In the genomic region with DNA sequence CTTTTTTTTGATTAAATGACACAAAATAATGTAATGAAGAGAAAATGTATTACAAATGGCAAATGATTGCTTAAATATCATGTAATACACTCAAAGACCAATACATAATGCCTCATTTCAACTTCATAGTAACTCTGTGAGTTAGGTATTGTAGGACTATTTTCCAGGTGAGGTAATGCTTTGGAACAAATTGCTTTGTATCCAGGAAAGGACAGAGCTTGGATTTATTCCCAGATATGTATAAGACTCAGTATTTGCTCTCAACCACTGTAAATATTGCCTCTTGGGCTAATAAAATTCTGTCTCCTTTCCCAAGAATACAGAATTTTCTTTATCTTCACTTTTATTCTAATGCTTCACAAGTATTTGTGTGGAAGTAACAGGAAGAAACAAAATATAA, we compare ENCODE assay signal across 26 mouse cellular contexts.
DNase-seq lines count a peak whose midpoint lies in the region; ATAC-seq and TF ChIP-seq lines count a peak whose summit lies in the region.
"Had no signal": no experiment of that assay in that cellular context is flagged by ENCODE, and none has a peak within 500 bp of the region (broad histone marks: within the 10 kb centered on the region; RNA-seq: fewer than 3 reads in every experiment).

No protein-coding gene starts in this region.

- no peaks in the 10 kb centered on the region for H3K9me3 ChIP-seq in limb, embryonic 13.5 days
- H3K9me3 ChIP-seq in limb, embryonic 10.5 days (replicated peaks), result no peaks in the 10 kb centered on the region
- no peaks in the 10 kb centered on the region for H3K9me3 ChIP-seq in lung, embryonic 14.5 days (ENCODE audit: low read depth, low read length)
- H3K9me3 ChIP-seq in limb, embryonic 15.5 days, result no peaks in the 10 kb centered on the region
- H3K9me3 ChIP-seq: embryonic facial prominence, embryonic 12.5 days; embryonic facial prominence, embryonic 15.5 days; forebrain, embryonic 10.5 days; forebrain, embryonic 12.5 days had no signal

- no peak overlapping the region for H3K9ac ChIP-seq in limb, embryonic 13.5 days
- no peak overlapping the region for H3K9ac ChIP-seq in lung, embryonic 14.5 days
- H3K9ac ChIP-seq in limb, embryonic 15.5 days, result no peak overlapping the region
- H3K9ac ChIP-seq: embryonic facial prominence, embryonic 12.5 days; embryonic facial prominence, embryonic 15.5 days; forebrain, embryonic 12.5 days had no signal

- no peak for TF ChIP-seq CTCF in lung, embryonic 14.5 days (IDR thresholded peaks at IDR 0.05; ENCODE audit: low read depth)
- TF ChIP-seq CTCF in cerebellum, adult 2 months (IDR thresholded peaks at IDR 0.05; ENCODE audit: borderline replicate concordance, insufficient read depth, low read depth, low read length), result no peak

- no peaks in the 10 kb centered on the region for H3K4me1 ChIP-seq in limb, embryonic 13.5 days
- H3K4me1 ChIP-seq in limb, embryonic 10.5 days, result no peaks in the 10 kb centered on the region
- no peaks in the 10 kb centered on the region for H3K4me1 ChIP-seq in lung, embryonic 14.5 days (ENCODE audit: insufficient read depth)
- no peaks in the 10 kb centered on the region for H3K4me1 ChIP-seq in limb, embryonic 15.5 days
- H3K4me1 ChIP-seq in cerebellum, adult 2 months (ENCODE audit: control insufficient read depth, insufficient read depth, low read length), result no peaks in the 10 kb centered on the region
- H3K4me1 ChIP-seq: embryonic facial prominence, embryonic 12.5 days; embryonic facial prominence, embryonic 15.5 days; forebrain, embryonic 10.5 days; forebrain, embryonic 12.5 days had no signal

- H3K27ac ChIP-seq in limb, embryonic 13.5 days, result no peak overlapping the region
- no peak overlapping the region for H3K27ac ChIP-seq in limb, embryonic 10.5 days
- no peak overlapping the region for H3K27ac ChIP-seq in lung, embryonic 14.5 days (ENCODE audit: low read depth)
- no peak overlapping the region for H3K27ac ChIP-seq in limb, embryonic 15.5 days
- H3K27ac ChIP-seq in cerebellum, adult 2 months (ENCODE audit: insufficient read depth, low read length), result no peak overlapping the region
- H3K27ac ChIP-seq: embryonic facial prominence, embryonic 12.5 days; embryonic facial prominence, embryonic 15.5 days; forebrain, embryonic 10.5 days; forebrain, embryonic 12.5 days had no signal

- no peaks in the 10 kb centered on the region for H3K36me3 ChIP-seq in limb, embryonic 13.5 days
- H3K36me3 ChIP-seq in limb, embryonic 10.5 days, result no peaks in the 10 kb centered on the region
- no peaks in the 10 kb centered on the region for H3K36me3 ChIP-seq in lung, embryonic 14.5 days (ENCODE audit: insufficient read depth)
- no peaks in the 10 kb centered on the region for H3K36me3 ChIP-seq in limb, embryonic 15.5 days
- H3K36me3 ChIP-seq: embryonic facial prominence, embryonic 12.5 days; embryonic facial prominence, embryonic 15.5 days; forebrain, embryonic 10.5 days; forebrain, embryonic 12.5 days had no signal

- no peaks in the 10 kb centered on the region for H3K27me3 ChIP-seq in limb, embryonic 13.5 days
- H3K27me3 ChIP-seq in limb, embryonic 10.5 days (ENCODE audit: low read depth, poor library complexity, severe bottlenecking), result no peaks in the 10 kb centered on the region
- no peaks in the 10 kb centered on the region for H3K27me3 ChIP-seq in lung, embryonic 14.5 days (ENCODE audit: insufficient read depth, low read length)
- no peaks in the 10 kb centered on the region for H3K27me3 ChIP-seq in limb, embryonic 15.5 days
- H3K27me3 ChIP-seq in cerebellum, adult 2 months (ENCODE audit: control insufficient read depth, insufficient read depth, low read length), result no peaks in the 10 kb centered on the region
- H3K27me3 ChIP-seq: embryonic facial prominence, embryonic 12.5 days; embryonic facial prominence, embryonic 15.5 days; forebrain, embryonic 12.5 days; Patski had no signal

- H3K4me3 ChIP-seq in limb, embryonic 13.5 days, result no peak overlapping the region
- H3K4me3 ChIP-seq in limb, embryonic 10.5 days, result no peak overlapping the region
- H3K4me3 ChIP-seq in lung, embryonic 14.5 days (ENCODE audit: low read depth, low read length), result no peak overlapping the region
- H3K4me3 ChIP-seq in limb, embryonic 15.5 days, result no peak overlapping the region
- H3K4me3 ChIP-seq in cerebellum, adult 2 months (replicated peaks; ENCODE audit: insufficient read depth, low read depth, low read length), result no peak overlapping the region
- H3K4me3 ChIP-seq: embryonic facial prominence, embryonic 12.5 days; embryonic facial prominence, embryonic 15.5 days; erythroblast, embryonic 14.5 days; forebrain, embryonic 10.5 days; forebrain, embryonic 12.5 days had no signal

- TF ChIP-seq POLR2A in cerebellum, adult 2 months (IDR thresholded peaks at IDR 0.05; ENCODE audit: borderline replicate concordance, insufficient read depth, low read length), result no peak

- no peak for DNase-seq in limb, embryonic 10.5 days (ENCODE audit: low spot score)
- peak; percentile 17 for DNase-seq in lung, embryonic 14.5 days
- no peak for DNase-seq in lung, postnatal 10 days
- DNase-seq in lung, postnatal 25 days (ENCODE audit: low spot score), result peak; percentile 31
- no peak for DNase-seq in lung, postnatal 36 days
- DNase-seq in cerebellum, adult 2 months, result no peak
- DNase-seq: adrenal gland, adult 8-10 months; adrenal gland, postnatal 14 days; adrenal gland, postnatal 36 days; cerebellum, adult 11-12 months; cerebellum, adult 8-10 months; cerebellum, adult 9-11 months; cerebellum, postnatal 14 days; cerebellum, postnatal 36 days; embryo, embryonic 11 days had no signal

- H3K4me2 ChIP-seq in limb, embryonic 13.5 days (replicated peaks), result no peak overlapping the region
- H3K4me2 ChIP-seq in lung, embryonic 14.5 days, result no peak overlapping the region
- no peak overlapping the region for H3K4me2 ChIP-seq in limb, embryonic 15.5 days
- H3K4me2 ChIP-seq: embryonic facial prominence, embryonic 12.5 days; embryonic facial prominence, embryonic 15.5 days; forebrain, embryonic 12.5 days had no signal

- peak; percentile 44; the same call in 1 of the 2 replicates for ATAC-seq in limb, embryonic 13.5 days (ENCODE audit: low FRiP score, low read depth)
- ATAC-seq in lung, embryonic 14.5 days (ENCODE audit: insufficient read depth), result no peak
- 0 out of 2 replicates have a peak, but pooled peaks have one; percentile 48 for ATAC-seq in limb, embryonic 15.5 days (ENCODE audit: insufficient number of reproducible peaks, low FRiP score, low TSS enrichment, low read depth)
- ATAC-seq: activated CD4-positive, CD25-positive, alpha-beta regulatory T cell, adult 4 months; forebrain, embryonic 14.5 days; forebrain, embryonic 16.5 days; Patski had no signal

Comparison
In these comparisons a context has a peak if more than half of its experiments do, and no peak if none do; other contexts are left out.
1. DNase-seq: peak in lung, embryonic 14.5 days (single experiment) and lung, postnatal 25 days (single experiment); none in limb, embryonic 10.5 days (single experiment), lung, postnatal 10 days (single experiment), lung, postnatal 36 days (single experiment) and cerebellum, adult 2 months (0 of 2).